Mouse (Mus musculus): ENCODE results near the gene Zfp446. TPM values are rescaled to one million over a fixed set of nuclear protein-coding genes. Genes with fewer than 3 reads are reported as not detected.

Zfp446 gene
- polyA plus RNA-seq, 1 experiment, result 2.6 TPM

- TF ChIP-seq CTCF (IDR thresholded peaks at IDR 0.05; ENCODE audit: low read depth, low read length) (no peak), POLR2A (IDR thresholded peaks at IDR 0.05; ENCODE audit: borderline replicate concordance, low read depth, low read length) (no peak)
- H3K4me3 ChIP-seq (ENCODE audit: insufficient read depth, low read length), result no peak overlapping the region
- H3K4me1 ChIP-seq (ENCODE audit: control insufficient read depth, insufficient read depth, low read length), result peaks cover 19% of the 10 kb centered on the region
- no peak overlapping the region for H3K27ac ChIP-seq (ENCODE audit: insufficient read depth, low read depth, low read length)
Measured at GRCm38 (mm10) chr7:12985724-12986123, 8.1 kb downstream of the Zfp446 start.

GRCm38 (mm10) chr7:12986906-12987305 is 9.3 kb downstream of the Zfp446 start:
- no peak for TF ChIP-seq POLR2A (IDR thresholded peaks at IDR 0.05; ENCODE audit: borderline replicate concordance, low read depth, low read length)
- Histone ChIP-seq H3K27ac (ENCODE audit: insufficient read depth, low read depth, low read length) (peak overlapping the region; percentile 67), H3K4me3 (ENCODE audit: insufficient read depth, low read length) (no peak overlapping the region), H3K4me1 (ENCODE audit: control insufficient read depth, insufficient read depth, low read length) (peaks cover 24% of the 10 kb centered on the region)

DNA sequence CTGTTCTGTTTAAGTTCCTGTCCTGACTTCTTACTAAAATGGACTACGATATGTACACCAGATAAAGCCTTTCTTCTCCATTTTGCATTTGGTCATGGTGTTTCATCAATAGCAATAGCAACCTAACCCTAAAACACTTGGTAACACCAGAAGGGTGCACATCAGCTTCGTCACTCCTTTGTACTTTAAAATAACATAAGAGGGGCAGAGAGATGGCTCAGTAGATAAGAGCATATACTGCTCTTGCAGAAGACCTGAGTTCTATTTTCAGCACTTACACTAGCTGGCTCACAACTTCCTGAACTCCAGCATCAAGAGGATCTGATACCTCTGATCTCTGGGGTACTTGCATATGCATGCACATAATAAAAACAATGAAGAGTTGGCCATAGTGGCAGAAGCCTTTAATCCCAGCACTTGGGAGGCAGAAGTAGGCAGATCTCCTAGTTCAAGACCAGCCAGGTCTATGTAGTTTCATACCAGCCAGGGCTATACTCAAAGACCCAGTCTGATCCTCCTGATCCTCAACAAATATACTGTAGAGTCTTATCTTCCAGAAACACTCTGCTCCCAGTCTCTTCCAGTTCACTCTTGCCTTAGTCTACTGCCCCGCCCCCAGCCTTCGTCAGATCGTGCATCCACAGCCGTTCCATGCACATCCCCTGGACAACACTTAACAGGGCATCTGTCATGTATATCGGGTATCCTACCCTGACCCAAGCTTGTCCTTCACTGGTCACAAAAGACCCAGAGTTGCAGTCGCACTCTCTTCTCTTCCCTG is 10.0 kb downstream of the Zfp446 start:
- peaks cover 24% of the 10 kb centered on the region for H3K4me1 ChIP-seq (ENCODE audit: control insufficient read depth, insufficient read depth, low read length)
- peak overlapping the region; percentile 67 for H3K27ac ChIP-seq (ENCODE audit: insufficient read depth, low read depth, low read length)
- H3K4me3 ChIP-seq (ENCODE audit: insufficient read depth, low read length), result no peak overlapping the region
- no peak for TF ChIP-seq POLR2A (IDR thresholded peaks at IDR 0.05; ENCODE audit: borderline replicate concordance, low read depth, low read length)
- no peak for TF ChIP-seq CTCF (IDR thresholded peaks at IDR 0.05; ENCODE audit: low read depth, low read length)

DNA sequence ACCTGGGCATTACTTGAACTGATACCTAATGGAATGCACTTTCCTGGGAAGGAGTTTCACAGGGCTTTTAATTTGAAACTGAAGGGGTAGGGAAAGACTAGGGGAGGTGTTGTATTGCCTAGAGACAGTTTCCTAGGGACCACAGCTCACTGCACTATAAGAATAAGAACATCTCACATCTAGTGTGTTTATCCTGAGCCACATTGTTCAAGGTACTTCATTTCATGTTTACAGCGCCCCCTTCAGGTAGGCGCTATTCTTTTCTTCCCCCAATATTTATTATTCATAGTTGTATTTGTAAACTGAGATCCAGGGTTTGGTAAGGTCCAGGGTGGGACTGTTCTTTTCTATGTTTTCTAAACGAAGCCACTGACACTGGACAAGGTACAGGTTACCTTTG is 14.6 kb downstream of the Zfp446 start:
- no peak for TF ChIP-seq CTCF (IDR thresholded peaks at IDR 0.05; ENCODE audit: low read depth, low read length)
- TF ChIP-seq POLR2A (IDR thresholded peaks at IDR 0.05; ENCODE audit: borderline replicate concordance, low read depth, low read length), result no peak
- Histone ChIP-seq H3K27ac (ENCODE audit: insufficient read depth, low read depth, low read length) (no peak overlapping the region), H3K4me1 (ENCODE audit: control insufficient read depth, insufficient read depth, low read length) (peaks cover 19% of the 10 kb centered on the region), H3K4me3 (ENCODE audit: insufficient read depth, low read length) (no peak overlapping the region)

DNA sequence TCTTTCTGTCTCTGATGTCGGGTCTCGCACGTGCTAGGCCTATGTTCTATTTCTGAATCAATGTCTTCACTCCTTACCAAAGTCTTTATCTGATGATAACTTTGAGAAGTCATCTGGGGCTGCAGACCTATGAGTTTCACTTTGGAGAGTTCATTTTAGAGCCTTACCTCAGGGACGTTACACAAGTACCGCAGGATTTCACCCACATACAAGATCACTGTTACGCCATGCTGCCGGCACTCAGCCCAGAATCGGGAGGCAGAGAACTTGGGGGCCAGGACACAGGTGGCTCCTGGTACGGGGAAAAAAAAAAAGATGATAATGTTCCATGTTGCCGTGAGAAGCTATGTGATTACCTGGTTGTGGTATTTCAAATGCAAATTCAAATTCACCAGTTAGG is 15.5 kb downstream of the Zfp446 start:
- no peak overlapping the region for H3K27ac ChIP-seq (ENCODE audit: insufficient read depth, low read depth, low read length)
- no peak for TF ChIP-seq POLR2A (IDR thresholded peaks at IDR 0.05; ENCODE audit: borderline replicate concordance, low read depth, low read length)
- TF ChIP-seq CTCF (IDR thresholded peaks at IDR 0.05; ENCODE audit: low read depth, low read length), result no peak
- no peak overlapping the region for H3K4me3 ChIP-seq (ENCODE audit: insufficient read depth, low read length)
- peaks cover 10% of the 10 kb centered on the region for H3K4me1 ChIP-seq (ENCODE audit: control insufficient read depth, insufficient read depth, low read length)

DNA sequence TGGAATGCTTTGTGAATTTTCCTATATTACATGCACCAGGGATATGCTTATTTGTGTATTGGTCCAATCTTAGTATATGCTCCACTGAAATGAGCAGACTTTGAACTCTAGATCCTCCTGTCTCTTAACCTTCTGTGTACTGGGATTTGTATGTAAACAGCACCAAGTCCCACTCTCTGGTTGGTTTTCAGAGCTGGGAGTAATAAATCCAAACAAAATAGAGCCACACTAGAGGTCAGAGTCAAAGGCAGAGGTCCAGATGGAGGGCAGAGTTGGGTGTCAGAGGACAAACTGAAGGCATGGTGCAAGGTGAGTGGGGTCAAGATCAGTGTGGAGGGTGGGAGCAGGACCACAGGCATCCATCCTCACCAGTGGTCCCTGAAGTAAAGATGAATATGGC is 18.2 kb downstream of the Zfp446 start:
- no peak for TF ChIP-seq POLR2A (IDR thresholded peaks at IDR 0.05; ENCODE audit: borderline replicate concordance, low read depth, low read length)
- TF ChIP-seq CTCF (IDR thresholded peaks at IDR 0.05; ENCODE audit: low read depth, low read length), result no peak
- Histone ChIP-seq H3K4me3 (ENCODE audit: insufficient read depth, low read length) (no peak overlapping the region), H3K27ac (ENCODE audit: insufficient read depth, low read depth, low read length) (no peak overlapping the region), H3K4me1 (ENCODE audit: control insufficient read depth, insufficient read depth, low read length) (peaks cover 4% of the 10 kb centered on the region)

- no peaks in the 10 kb centered on the region for H3K4me1 ChIP-seq (ENCODE audit: control insufficient read depth, insufficient read depth, low read length)
- TF ChIP-seq POLR2A (IDR thresholded peaks at IDR 0.05; ENCODE audit: borderline replicate concordance, low read depth, low read length), result no peak
- TF ChIP-seq CTCF (IDR thresholded peaks at IDR 0.05; ENCODE audit: low read depth, low read length), result no peak
- no peak overlapping the region for H3K27ac ChIP-seq (ENCODE audit: insufficient read depth, low read depth, low read length)
- no peak overlapping the region for H3K4me3 ChIP-seq (ENCODE audit: insufficient read depth, low read length)
Measured at GRCm38 (mm10) chr7:12997230-12997629, 19.6 kb downstream of the Zfp446 start.

DNA sequence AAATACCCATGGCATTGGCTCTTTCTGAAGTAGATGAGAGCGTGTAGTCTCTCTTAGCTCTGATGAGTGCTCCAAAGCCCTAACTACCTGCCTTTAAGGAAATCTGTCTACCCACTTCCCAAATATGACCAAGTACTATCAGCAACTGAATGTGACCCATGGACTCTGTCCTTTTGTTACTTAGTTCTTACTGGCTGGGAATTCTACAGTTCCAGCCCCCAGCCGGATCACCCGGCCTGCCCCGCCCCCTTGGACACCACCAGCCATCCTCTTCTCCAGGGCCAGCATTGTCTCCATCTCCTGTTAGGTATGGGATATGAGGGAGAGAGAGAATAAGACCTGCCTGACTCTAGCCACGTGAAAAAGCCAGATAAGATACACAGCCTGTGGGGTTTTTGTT is 20.4 kb downstream of the Zfp446 start, which contains the start of gene Slc27a5:
TSS of gene Slc27a5 (minus strand) at position 140 of the 400 bp plus-strand sequence.
- no peak for TF ChIP-seq POLR2A (IDR thresholded peaks at IDR 0.05; ENCODE audit: borderline replicate concordance, low read depth, low read length)
- Histone ChIP-seq H3K27ac (ENCODE audit: insufficient read depth, low read depth, low read length) (no peak within 1 kb of the TSS), H3K4me3 (ENCODE audit: insufficient read depth, low read length) (no peak within 1 kb of the TSS)

GRCm38 (mm10) chr7:12998851-12999250 is 21.2 kb downstream of the Zfp446 start, which contains the start of gene Trim28:
TSS of gene Trim28 (plus strand) at chr7:12999114.
- Histone ChIP-seq H3K4me3 (ENCODE audit: insufficient read depth, low read length) (no peak within 1 kb of the TSS), H3K27ac (ENCODE audit: insufficient read depth, low read depth, low read length) (no peak within 1 kb of the TSS), H3K4me1 (ENCODE audit: control insufficient read depth, insufficient read depth, low read length) (no peaks in the 10 kb centered on the region)
- TF ChIP-seq POLR2A (IDR thresholded peaks at IDR 0.05; ENCODE audit: borderline replicate concordance, low read depth, low read length), result no peak
- no peak for TF ChIP-seq CTCF (IDR thresholded peaks at IDR 0.05; ENCODE audit: low read depth, low read length)

More for the DNA sequence above, 20.4 kb downstream of the Zfp446 start, which contains the start of gene Slc27a5:
- no peaks in the 10 kb centered on the region for H3K4me1 ChIP-seq (ENCODE audit: control insufficient read depth, insufficient read depth, low read length)

GRCm38 (mm10) chr7:13001584-13001983 is 23.9 kb downstream of the Zfp446 start:
- no peak overlapping the region for H3K27ac ChIP-seq (ENCODE audit: insufficient read depth, low read depth, low read length)
- no peaks in the 10 kb centered on the region for H3K4me1 ChIP-seq (ENCODE audit: control insufficient read depth, insufficient read depth, low read length)
- TF ChIP-seq POLR2A (IDR thresholded peaks at IDR 0.05; ENCODE audit: borderline replicate concordance, low read depth, low read length) (no peak), CTCF (IDR thresholded peaks at IDR 0.05; ENCODE audit: low read depth, low read length) (no peak)
- H3K4me3 ChIP-seq (ENCODE audit: insufficient read depth, low read length), result no peak overlapping the region
